Mouse (Mus musculus) erythroid progenitor cell, adult 5-6 weeks (primary cell): ENCODE measurements around the gene Nfib. TPM values are rescaled to one million over a fixed set of nuclear protein-coding genes. Genes with fewer than 3 reads are reported as not detected.

Experiments
- ATAC-seq: replicated peaks from 2 replicates; pipeline ENCODE4 v1.8.0; 2016; ENCODE audit warnings: moderate number of reproducible peaks, mild to moderate bottlenecking, moderate TSS enrichment, inconsistent platforms; ENCODE audit not compliant: poor library complexity, low FRiP score, severe bottlenecking
- total RNA-seq, 2 experiments: library from RNA; stranded (forward) in 1 of 2; stranded (reverse) in 1 of 2; fragments of 150-400 nt in 1 of 2; fragments of 186-747, 209-891 nt in 1 of 2; gene quantifications; 2 replicates each; pipeline versions ENCODE4 v1.2.3 to v1.2.4; 2015 to 2017; ENCODE audit warnings: low replicate concordance in 2 of 2

The Nfib gene
- total RNA-seq, 2 experiments from 2014 or later = 1.3 TPM; not detected in 1

DNA sequence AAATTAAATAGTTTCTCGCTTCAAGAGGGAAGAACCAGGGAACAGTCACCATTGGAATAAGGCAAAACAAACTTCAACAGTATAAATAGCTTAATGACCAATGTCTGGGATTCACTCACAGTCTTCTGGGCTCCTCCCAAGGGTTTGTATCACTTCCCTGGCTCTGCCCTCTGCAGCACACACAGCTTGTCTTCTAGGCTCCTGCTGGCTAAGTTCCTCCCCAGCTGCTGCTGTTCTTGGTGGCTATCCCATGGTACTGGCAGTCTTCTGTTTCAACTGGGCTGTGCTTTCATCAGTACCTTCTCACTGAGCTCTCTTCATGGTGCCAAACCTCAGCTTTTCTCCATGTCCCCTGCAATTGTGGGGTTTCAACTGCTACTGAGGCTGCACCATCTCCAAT, 157.3 kb downstream of the Nfib start:
- ATAC-seq = no peak

DNA sequence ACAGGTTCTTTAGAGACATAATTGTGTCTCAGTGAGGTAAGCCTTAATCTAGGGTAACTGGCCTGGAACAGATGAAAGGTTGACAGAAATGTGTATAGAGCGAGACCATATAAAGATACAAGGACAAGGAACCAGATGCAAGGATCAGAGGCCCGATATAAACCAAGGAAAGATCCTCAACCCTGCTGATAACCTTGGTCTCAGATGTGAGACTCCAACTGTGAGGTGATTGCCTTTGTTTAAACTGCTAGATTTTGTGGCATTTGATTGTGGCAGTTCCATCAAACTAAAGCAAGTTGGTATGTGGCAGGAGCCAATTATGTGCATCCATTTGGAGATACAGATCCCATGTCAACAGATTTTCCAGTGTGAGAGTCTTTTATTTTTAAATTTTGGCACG, 161.6 kb downstream of the Nfib start:
- no peak for ATAC-seq

DNA sequence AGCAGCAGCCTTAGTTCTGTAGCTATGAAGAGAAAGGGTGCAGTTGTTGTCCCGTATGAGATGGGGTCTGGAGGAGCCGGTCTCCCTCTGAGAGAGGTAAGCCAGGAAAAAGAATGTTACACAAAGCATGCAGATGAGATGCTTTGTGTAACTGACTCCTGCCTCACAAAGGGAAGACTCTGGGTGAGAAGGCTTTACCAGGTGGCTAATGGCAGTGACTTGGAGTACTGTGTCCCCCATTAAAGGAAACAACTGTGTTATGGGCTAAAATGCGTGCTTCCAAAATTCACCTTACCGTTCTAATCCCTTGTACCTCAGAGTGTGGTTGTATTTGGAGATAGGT, 162.2 kb downstream of the Nfib start:
- ATAC-seq = no peak

DNA sequence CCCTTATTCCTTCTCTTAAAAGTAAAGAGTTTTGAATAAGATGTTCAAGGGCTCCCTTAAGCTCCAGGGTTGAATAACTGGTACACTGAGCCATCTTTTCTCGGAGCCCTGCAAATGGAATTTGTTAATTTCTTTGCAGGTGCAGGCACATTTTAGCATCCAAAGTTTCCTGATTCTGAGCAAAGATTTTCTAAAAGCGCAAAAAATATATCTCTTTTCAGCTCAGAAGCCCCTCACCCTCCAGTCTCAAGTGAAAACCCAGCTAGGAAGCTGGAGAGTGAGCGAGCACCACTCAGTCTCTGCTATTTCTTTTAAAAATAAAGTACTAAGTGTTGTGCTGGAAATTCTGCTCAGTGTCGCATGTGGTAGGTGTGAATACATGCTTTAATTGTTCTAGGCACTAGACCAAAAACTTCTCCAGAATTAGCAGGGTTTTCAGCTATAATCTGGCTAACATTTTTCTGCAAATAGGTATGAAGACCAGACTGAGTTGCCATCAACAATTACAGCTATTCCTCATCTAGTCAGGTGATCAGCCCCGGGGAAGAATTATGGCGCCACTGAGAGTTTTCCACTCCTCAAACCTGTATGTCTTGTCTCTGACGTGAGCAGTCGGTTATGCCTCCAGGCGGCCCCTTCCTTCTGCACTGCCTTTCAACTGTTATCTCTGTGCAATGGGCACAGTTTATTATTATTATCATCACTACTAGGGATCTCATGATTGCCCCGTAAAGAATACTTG, 162.7 kb downstream of the Nfib start:
- no peak for ATAC-seq

DNA sequence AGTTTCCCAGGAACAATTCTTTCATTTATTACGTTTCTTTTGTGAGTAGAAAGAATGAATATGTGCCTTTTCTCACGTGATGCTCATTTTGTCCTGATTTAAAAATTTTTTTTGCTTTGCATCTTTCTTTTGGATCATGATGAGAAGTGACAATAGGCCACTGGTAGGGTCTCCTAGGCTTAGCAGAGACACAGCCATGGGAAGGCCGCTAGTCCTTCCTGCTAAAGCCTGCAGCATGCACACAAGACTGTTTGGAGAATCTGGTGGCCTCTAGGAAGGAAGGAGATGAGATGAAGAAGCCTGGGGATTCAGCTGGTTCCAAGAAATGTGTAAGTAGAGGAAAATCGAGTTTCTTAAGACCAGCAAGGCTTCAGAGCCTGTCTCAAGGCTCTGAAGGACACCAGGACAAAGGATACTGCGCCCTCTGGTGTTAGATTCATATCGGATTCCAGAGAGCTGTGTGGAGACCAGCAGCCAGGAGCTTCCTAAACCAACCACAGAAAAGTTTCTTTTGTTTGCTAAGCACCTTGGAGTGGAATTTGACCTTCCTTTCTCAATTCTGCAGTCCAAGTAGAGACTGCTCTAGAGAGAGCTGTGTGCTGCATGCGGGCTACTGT, 163.5 kb downstream of the Nfib start:
- ATAC-seq = no peak

DNA sequence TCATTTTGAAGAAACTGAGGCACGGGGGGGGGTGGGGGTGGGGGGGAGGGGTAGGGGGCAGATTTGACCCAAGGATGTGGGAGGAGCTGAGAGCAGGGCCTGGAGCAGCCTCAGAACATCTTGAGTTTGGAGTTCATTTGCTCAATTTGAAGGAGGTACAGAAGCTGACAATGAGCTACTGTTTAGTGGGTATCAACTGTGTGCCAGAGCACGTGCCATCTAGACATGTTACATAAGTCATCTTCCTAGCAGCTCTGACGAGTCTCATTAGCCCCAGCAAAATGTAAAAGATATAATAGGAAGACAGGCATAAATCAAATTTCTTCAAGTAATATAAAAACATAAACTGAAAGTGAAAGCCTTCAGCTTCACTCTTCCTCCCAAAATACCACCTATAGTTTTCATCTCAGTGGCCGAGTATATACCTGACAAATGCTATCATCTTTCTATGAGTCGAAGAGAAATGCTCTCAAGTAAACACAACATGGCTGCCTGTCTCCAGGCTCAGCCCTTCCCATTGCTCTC, 165.0 kb downstream of the Nfib start:
- ATAC-seq = no peak

DNA sequence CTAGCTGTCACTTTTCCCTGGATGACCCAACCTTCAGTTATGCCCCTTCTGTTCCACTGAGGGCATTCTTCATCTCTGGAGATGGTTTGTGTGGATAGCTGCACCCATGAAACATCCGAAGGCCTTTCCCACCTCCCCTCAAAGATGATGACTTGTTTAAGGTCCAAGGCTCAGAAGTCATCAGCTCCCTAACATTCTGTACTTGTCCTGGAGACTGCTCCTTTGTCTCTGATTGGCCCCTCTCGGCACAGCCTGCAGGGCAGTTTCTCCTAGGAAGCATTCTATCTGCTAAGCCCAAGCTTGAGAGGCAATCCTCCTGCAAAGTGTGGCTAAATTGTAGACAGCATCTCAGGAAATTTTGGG, 165.5 kb downstream of the Nfib start:
- ATAC-seq = no peak

DNA sequence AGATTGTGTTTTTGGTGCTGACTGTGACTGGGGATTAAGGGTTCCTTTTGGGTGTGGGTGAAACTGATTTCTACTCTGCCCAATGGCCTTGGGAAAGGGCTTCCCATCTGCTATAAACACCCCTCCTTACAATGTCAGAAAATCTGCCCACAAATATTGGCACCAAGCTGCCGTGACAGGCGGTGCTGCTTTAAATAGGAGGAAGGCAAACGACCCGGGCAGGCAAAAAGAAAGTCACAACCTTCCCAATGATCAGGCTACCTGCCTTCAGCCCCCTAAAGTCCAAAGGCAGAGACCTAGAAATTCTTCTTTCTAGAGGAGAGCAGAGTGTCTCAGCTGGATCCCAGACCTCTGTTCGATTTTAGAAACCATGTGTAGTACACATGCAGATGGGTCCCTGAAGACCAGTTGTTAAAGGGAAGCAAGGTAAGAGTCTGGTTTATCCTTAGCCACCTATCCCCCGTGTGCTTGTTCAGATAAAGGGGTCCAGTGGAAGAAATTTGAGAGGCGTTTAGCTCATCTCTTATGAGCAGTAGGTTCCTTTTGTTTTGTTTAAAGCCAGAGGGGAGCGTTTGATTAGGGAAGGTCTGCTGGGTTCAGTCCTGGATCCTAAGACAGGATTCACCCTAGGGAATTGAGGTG, 166.0 kb downstream of the Nfib start:
- no peak for ATAC-seq

DNA sequence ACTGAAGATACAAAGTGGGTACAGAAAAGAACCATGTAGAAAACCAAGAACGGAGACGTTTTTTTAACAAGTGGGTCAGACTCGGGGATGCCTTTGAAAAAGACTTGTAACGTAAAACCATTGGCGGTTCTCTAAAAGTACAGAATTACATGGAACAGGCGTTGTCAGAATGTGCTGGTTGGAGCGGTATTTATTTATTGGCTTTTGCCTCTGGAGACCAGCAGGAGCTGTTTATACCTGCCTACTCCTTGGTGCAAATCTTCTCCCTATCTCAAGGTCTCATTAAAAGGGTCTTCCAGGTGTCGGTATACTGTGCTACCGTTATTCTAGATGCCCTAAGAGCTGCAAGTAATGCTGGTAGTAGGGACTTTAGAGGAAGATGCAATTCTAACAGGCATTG, 166.7 kb downstream of the Nfib start:
- no peak for ATAC-seq

DNA sequence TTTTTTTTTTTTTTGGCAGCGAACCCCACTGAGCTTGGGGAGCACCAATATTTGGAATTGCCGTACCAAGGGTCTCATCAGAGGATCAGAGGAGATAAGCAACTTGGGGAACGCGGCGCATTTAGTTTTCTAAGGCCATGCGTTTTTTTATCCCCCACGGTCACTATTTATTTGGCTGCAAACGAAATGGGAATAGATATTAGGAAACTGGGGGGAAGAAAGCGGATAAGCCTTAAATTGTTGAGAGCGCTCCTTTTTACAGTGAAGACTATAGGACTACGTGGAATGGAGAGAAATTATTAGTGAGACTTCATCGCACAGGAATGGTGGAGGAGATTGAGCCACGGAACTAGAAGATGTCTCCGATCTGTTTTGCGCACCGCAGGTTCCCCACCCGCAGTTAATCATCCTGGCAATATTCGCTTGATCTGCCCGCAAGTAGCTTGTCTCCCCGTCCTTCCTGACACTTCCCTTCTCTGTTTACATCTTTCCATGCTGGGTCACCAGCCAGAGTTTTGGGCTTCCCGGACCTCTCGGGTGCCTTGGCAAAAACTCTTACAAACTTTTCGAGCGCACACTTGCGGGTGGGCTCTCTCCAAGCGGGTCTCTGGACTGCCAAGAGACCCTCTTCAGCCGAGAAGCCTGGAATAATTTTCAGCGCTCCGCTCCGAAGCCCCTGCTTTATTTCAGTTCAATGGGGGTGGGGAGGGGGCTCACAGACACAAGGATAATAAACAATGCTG, 167.3 kb downstream of the Nfib start:
- no peak for ATAC-seq

DNA sequence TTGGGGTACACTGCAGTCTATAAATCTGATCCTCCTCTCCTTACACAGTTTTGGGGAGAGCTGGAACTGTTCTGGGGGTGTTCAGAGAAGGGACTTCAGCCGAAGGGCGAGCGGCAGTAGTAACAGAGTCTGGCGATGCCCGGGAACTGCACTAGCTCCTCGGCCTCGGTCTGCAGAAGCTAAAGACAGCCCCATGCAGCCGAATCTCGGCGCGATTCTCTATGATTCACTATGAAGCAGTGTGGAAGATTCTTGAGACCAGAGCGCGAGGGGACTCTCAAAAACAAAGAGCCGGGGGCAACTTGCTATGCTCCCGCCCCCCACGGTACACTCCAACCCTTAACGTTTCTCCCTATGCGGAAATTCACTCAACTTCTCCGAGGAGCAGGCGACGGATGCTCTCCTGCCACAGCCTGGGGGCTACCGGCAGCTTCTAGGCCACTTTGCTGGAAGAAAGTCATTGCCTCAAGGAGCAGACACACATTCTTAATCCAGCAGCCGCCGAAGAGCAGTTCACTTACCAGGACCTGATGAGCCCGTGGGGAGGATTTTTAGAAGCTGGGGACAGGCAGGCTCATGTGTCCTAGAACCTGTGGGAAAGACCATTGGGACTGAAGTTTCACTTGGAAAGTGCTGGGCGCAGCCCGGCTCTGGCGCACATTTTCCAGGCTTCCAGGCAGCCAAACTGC, 168.1 kb downstream of the Nfib start:
- ATAC-seq = no peak

DNA sequence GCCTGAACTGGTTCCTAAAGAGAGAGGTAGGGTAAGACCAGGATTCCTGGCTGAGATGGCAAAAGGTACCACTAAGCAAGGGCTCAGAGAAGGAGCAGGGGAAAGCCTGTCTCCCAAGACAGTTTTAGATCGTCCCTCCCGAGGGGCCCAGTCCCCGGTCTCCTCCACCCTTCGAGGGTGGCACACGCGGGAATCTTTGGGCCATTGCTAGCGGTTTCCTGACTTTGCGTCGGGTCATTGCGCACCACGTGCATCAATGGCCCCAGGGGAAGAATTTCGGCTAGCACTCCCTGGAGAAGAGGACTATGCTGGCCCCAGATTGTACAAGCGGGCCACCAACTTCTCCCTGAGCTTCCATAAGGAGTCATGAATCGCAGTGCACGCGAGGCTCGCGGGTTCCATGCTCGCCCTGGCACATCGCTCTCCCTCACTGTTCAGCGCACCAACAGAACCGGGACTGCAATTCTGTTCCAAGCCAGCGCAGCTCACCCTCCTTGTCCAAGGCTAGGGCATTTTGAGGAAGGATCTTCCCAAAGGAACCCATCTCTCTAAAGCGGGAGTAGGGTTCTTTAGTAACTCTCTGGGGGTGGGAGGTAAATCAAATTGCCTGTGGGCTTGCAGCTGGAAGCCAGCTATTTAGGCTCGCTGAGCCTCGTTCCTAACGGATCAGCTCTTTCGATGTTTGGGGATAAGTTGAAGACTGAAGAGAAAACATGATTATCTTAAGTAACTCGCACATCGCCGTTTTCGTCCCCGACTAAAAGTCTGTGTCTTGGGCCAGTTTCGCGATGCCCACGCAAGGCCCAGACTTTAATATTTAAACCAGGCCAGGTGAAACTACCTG, 168.9 kb downstream of the Nfib start:
- ATAC-seq = no peak

DNA sequence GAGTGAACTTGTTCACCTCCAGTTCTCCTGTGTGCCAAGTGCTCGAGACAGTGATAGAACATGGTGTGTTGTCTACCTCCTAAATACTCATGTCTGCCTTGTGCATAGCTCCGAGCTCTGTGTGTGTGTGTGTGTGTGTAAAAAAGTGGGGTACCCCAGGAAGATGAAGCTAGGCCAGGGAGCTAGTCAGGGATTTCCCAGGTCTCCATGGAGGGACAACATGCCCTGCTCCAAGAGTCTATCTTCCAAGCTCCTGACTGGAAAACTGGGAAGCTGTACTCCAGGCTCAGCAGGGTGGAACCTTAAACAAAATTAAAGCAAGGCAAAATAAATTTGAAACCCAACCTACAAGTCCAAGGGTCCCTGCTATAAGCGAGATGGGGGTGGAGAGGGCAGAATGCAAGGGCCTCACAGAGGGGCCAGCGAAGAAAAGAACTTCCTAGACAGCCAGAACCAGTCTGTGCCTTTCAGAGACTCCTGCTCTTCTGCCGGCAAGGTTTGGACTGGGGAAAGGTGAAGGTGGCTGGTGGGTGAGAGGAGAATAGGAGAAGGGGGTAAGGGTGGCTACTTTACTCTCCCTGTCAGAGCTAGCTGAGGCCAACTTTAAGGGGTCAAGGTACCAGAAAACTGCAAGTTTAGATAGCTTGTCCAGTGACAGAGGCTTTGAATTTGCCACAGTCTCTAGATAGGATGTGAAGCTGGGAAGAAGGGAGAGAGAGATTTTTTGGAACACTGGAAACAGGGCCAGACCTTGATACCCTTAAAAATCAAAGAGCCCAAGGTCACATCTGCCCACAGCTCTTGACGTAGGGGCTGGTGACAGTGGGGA, 169.7 kb downstream of the Nfib start:
- ATAC-seq = no peak

DNA sequence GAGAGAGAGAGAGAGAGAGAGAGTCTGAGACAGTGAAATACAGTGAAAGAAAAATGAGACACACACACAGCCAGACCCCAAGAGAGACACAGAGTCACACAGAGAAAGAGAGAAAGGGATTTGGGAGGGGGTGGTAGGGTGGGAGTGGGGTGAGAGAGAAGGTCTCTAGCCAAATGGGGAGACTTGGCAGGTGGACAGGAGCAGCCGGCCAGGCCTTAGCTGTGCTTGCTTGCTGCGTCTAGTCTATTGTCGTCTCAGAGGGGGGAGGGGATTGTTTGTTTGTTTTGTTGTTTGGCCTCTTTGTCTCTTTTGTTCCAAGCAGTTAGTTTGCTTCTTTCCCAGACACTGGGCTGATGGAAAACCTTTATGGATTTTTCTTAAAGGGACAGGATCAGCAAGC, 172.3 kb downstream of the Nfib start:
- no peak for ATAC-seq

DNA sequence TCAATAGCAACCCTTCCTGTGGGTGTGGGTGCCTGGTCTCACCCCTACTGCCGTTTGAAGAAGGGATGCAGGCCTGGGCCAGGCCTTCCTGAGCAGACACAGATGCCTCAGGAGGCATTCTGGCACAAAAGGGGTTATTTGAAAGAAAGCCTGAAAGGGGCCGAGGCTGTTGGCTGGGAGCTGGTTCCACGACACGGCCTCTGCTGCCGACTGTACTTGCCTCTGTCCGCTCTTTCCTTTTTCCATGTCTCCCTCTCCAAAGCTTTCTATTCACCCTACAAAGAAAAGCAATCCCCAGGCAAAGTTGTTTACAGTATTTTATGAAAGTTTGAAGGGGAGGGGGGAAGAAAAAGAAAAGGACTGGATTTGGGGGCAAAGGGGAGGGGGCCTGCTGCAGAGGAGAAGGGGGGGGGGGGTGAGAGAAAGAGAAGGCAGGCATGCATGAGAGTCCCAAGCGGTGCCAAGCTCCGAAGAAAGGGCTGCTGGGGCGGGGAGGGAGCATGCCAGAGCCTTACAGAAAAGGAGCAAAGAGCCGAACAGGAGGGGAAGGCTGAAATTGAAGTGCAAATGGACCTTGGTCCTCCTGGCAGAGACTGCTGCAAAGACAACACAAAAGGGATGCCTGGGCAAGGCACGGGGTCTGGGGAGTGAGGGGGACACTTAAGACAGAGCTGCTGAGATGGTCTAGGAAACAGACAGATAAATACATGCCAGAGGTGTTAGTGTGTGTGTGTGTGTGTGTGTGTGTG, 172.9 kb downstream of the Nfib start:
- no peak for ATAC-seq

DNA sequence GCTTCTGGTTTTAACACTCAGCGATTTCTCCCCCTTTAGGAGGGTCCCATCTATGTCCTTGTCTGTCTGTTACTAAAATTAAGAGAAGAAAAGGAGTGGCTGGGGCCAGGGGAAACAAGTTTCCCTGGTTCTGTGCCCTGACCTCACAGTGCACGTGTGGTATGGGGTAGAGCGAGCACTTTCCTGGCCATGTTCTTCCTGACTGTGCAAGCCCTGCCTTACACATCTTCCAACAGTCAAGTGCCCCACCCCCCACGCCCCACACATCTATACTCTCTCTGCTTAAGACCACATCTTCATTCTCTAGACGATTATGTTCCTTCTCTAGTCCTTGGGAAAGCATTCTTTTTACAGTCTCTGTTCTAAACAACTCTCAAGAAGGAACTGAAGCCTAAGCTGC, 173.6 kb downstream of the Nfib start:
- ATAC-seq = no peak

DNA sequence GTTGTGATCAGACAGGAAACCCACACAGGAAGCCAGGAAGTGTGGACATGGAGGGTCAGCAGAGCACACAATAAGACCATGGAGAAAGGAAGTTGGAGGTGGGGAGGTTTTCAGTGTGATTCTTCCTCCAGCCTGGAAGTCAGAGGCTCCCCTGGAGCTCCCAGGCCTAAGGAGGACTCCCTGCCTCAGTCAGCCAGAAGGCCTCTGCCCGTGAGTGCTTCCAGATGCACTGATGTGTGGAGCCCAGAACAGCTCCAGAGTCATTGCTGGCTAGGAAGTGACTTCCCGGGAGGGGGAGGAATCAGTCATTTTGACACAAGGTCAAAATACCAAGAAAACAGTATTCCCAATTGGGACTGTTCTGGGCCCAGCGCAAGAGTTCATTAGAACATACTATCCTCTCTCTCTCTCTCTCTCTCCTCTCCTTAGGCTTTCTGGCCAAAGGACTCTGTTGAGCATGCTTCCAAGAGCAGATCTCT, 174.6 kb downstream of the Nfib start:
- no peak for ATAC-seq

DNA sequence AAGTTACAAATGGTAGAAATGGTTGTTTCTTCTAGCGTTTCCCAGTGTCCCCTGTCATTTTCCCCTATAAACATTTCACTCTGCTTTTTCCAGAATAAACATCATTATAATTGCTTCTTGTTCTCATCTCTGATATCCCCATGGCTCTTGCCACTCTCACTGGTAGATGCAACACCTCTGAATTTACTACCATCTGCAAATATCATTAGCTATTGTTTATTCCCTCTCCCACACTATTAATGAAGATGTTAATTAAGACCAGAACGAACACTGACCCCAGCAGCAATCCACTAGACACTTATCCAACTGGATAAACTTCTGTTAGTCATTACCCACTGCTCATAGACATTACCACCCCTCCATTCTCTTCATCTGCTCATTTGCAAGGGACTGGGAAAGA, 176.6 kb downstream of the Nfib start:
- ATAC-seq = no peak
